Mouse (Mus musculus): ENCODE data around the gene Asb7.
A peak's percentile ranks its signal among the peaks of the same experiment; 100 is the strongest.

The Asb7 gene

DNA sequence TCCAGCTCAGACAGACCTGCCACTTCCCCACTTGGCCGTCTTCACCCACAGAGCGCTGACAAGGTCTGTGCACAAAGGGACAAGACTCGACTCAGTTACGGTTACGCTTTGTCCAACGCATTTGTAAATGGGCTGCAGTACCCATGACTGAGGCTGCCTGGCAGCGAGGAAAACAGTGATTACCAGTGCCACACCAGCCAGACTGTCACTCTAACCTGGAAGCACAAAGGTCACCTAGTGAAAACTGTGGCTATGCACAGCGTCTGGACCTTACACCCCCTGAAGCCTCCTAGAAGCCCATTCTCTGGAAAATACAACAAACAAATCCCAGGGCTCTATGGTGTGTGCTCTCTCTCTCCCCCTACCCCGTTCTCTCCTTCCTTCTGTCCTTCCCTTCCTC lies 33.9 kb downstream of the Asb7 start:
- DNase-seq (ENCODE audit: low read depth, low spot score): no peak

DNA sequence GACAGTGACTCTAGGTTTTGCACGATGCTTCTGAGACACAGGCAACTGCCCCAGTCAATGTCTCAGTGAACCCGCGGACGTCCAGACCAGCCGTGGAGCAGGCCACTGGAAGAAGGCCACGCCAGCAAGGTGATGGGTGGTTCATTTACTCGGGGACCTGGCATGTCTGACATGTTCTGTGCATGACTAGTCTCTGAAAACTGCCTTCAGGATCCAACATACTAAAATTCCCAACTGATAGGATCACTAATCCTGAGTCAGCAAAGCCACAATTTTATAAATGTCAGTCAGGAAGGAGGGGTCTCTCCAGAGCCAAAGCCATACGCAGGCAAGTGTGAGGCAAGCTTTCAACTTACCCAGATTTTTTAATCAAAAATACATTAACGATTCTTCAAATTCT lies 35.8 kb downstream of the Asb7 start:
- DNase-seq (ENCODE audit: low read depth, low spot score): no peak

DNA sequence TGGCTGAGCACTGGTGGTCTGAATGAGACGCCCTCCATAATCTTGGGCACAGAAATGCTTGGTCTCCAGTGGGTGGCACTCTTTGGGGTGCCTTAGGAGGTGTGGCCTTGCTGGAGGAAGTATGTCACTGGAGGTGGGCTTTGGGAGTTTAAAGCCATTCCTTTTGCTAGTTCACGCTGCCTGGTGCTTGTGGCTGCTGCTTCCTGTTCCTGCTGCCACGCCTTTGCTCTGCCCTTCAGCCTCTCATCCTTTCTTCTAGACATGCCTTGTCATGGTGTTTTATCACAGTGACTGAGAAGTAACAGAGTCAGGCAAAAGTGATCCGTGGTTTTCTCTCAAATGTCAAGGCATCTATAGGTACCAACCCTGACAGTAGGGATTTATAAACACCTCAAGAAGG lies 37.2 kb downstream of the Asb7 start:
- DNase-seq (ENCODE audit: low read depth, low spot score): peak; percentile 20

DNA sequence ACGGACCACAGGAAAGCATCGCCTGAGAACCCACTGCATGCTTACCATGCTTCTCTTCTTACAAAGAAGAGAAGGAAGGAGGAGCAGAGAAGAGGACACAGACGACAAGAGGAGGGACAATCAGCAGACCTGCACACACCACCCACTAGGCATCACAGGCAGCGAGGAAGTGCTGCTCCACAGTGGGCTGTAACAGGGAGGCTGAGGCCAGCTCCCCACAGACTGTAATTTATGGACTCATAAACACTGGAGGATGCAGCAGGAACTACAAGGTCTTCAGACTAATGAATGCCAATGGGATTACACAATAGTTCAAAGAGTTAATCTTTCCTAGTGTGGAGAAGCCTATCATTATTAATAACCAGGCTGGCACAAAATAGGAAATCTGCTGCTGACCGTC lies 38.5 kb downstream of the Asb7 start:
- DNase-seq (ENCODE audit: low read depth, low spot score): no peak

DNA sequence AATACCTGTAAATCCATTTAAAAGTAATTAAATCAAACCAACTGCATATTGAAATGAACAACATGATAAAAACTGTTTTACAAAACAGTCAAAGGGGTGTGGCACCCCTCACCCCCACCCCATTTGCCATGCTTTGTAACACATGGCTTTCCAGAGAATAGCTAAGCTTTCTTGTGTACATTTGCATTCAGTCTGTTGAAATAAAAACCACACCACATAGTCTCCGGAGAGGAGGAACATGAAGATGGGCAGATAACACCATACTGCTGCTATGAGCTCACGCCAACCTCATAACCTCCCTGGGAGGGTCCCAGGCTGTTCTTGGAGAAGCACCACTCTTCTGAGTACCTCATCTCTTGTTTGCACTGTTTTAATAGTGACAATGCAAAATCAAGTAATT lies 40.2 kb downstream of the Asb7 start:
- DNase-seq (ENCODE audit: low read depth, low spot score): no peak

DNA sequence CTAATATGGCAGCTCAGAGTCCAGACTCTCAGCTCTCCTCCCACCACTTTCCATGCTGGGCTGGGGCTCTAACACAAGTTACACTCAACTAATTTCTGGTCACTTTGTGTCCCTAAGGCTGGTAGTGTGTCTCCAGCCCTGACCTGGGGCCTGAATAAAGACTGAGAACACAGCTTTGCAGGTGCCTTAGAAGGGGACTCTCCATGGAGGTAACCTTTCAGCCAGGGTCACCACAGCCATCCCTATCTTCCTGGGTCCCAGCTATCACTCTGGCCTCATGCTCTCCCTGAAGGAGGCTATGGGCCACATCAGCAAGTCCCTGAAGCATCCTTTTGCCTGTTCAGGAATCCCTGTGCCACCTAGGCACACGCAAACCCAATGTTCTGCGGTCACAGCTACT lies 43.7 kb downstream of the Asb7 start:
- DNase-seq (ENCODE audit: low read depth, low spot score): no peak

DNA sequence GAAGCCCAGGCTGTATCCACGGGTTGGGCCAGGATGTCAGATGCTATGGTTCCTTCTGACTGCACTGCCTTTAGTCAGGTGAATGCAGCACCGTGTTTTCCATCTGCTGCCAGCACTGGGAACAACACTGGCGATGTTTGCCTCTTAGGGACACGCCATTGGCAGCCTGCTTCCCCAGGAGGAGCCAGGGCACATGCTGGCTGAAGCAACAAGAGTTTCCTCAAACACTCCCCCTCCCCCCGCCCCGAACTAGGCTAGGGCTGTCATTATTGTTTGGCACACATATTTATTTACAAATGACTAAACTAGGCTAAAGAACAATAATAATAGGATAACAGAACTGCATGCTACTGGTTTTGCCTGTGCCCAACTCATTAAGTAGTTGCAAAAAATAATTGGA lies 56.0 kb downstream of the Asb7 start:
- DNase-seq (ENCODE audit: low read depth, low spot score): no peak

DNA sequence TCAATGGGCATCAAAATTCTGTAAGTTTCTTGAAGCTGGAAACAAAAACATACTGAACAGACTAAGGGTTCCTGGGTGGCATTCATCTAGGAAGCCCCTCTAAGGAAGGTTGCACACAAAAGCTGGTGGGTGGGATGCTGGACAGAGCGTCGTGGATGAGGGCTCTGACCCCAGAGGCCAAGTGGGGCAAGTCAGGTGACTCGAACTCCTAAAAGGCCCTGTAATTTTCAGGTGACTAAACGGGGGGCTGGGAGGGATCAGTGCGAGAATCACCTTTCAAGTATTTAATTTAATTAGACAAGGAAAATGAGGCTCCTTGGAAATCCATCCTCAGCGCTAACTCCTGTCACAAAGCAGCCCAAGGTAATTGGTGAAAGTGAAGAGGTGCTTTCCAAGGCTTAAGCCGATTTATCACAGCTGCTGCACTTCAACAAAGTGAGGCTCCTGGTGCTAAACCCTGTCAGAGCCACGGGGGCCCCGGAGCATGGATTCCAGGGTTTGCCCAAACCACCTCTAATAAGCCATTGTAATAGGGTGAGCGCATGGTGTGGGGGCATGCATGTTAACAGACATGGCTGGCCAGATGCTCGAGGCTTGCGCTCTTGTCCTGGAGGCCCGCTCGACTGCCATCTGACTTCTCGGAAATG lies 59.1 kb downstream of the Asb7 start:
- DNase-seq (ENCODE audit: low read depth, low spot score): no peak

DNA sequence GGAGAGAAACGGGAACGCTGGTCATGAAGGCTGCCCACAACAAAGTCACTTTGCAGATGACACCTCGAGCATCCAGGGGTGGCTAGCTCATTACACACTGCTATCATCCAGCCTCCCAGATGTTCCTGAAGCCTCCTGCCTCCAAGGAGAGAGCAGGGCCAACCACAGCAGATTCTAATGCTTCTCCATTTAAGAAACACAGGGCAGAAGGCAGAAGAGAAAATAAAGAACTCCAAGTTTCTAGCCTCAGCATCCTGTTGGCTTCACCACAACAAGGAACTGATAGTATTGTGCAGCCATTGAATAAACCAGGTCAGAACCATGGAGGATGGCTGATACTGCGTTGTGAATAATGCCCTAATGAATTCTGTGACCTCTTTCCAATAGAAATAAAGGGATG lies 60.0 kb downstream of the Asb7 start:
- DNase-seq (ENCODE audit: low read depth, low spot score): no peak

DNA sequence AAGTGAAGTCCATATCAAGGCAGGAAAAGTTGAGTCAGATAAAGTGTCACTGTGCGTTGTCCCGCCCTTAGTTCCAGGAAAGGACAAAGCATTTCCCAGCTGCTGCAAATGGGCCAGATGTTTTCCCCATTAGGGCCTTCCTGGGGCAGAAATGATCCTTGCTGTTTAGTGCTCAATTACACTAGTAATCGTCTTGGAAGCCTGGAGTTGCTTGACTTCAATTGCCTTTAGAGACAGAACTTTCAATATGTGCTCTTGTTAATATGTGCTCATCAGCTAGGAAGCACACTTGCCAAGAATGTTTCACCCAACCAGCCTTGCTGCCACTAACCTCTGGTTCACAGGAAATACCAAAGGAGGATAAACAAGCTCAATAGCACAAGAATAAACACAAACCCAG lies 66.0 kb downstream of the Asb7 start:
- no peak for DNase-seq (ENCODE audit: low read depth, low spot score)

DNA sequence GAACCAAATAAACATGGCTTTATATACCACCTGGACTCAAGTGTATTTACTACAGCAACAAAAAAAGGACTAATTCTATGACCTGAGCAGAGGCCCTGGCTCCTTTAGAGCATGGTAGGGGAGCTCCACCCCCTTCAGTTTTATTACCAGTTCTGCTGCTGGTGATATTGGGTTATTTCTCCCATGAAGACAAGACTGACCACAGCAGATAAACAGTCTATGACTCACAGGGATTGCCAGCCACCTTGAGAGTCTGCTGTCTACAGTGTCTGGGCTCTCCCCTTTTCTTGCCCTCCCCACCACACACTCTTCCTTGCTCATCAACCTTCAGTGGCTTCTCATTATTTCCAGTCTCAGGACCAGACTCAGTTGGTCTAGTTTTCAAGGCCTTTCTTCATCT lies 87.5 kb downstream of the Asb7 start:
- no peak for DNase-seq (ENCODE audit: low read depth, low spot score)

DNA sequence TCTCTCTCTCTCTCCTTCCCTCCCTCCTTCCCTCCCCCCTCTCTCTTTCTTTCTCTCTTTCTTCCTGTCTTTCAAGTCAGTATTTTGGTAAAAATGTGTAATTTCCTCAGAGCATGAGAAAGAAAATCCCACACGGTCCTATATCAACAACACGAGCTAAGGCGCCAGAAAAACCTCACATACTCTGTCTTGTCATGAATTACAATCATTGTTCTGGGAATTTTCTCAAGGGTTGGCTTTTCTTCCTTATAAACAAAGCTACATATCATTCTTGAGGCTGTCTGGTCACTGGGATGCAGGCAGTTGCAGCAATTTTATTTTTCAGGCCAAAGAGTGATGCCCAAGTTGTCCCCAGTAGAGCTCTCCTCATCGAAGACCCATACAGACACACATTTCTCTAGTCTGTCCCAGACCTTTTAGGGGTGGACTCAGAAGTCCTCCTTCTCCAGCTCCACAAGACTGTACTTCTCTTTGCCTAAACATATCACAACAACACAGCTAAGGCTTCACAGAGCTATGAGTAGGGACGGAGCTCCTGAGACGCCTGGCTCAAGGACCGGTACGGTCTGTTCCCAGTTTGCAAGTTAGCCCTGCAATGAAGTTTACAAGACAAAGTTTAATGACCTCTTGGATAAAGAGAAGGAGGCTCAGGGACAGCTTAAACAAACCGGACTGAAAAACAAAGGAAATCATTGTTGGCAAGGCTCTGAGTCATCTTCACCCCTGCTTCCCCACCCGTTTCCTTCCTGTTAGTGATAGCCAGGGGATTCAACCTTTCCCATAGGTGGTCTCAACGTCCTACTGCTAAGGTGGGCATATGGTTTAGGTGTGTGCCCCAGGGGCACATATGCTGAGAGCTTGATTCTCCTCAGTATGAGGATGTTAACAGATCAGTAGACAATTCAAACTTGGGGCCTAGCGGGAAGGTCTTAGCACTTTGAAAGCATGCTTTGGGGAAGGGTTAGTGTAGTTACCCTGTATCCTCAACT lies 88.5 kb downstream of the Asb7 start:
- DNase-seq (ENCODE audit: low read depth, low spot score): no peak

DNA sequence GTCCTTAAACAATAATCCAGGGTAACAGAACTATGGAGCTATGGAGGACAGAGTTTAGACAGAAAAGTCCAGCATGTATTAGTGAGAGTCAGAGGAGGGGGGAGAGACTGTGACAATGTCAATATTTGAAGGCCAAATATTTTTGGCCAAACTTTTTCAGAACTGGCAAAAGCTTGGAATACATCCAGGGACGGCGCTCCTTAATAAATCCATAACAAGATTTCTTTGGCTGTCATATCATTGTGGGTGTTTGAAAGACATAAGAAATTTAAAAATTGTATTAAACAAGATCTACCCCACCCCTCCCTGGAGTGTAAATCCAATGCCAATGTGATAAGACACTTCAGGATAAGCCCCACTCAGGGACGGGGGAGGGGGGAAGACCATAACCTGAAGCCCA lies 89.3 kb downstream of the Asb7 start:
- DNase-seq (ENCODE audit: low read depth, low spot score): no peak

DNA sequence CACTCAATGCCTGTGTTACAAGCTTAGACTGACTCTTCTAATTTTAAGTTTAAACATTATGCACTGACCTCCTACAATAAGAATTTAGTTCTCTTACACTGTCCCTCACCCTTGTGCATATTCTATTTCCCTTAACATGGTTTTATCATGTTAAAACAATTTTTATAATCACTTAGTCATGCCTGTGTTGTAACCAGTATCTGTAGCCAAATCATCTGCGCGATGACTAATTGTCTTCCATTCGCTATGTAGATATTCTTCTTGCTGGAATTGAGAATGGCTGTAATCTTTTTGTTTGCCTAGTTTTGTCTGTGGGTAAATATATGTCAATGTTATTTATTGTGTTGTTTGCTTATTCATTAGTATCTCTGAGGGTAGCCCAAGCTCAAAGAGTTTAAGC lies 91.5 kb downstream of the Asb7 start:
- no peak for DNase-seq (ENCODE audit: low read depth, low spot score)
